Mouse (Mus musculus) E14TG2a.4 (cell line): Measurements from ENCODE around the gene Olfr809.

Experiments used
- CTCF ChIP-seq: conservative IDR thresholded peaks from 2 replicates; pipeline ENCODE4 v1.5.1; 2014; ENCODE audit warnings: low read length
- POU5F1 ChIP-seq: IDR thresholded peaks from 2 replicates; pipeline ENCODE4 v1.6.1; 2014; ENCODE audit warnings: low read length, borderline replicate concordance

DNA sequence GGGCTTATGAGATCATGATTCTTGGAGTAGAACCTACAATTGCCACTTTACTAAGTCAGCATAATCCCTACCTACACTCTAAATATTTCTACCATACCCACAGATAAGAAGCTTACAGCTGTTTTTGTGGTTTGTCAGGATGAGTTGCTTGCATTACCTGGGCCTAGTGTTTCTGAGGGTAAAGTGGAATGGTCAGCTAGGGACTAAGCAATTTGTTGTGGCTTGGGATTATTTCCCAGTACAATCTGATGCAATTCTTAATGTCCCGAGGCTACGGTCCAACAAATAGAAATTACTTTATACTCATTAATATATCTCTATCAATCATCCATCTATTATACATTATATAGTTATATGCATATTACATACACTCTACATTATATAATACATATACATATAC, 45.2 kb upstream of the Olfr809 start, which contains the start of gene Olfr805:
- TF ChIP-seq CTCF = no peak
- TF ChIP-seq POU5F1 = no peak
